Mouse (Mus musculus): ENCODE data around the gene Eif1b.

- TF ChIP-seq CTCF (IDR thresholded peaks at IDR 0.05; ENCODE audit: low read depth, low read length) (no peak), POLR2A (IDR thresholded peaks at IDR 0.05; ENCODE audit: borderline replicate concordance, low read depth, low read length) (no peak)
Measured at GRCm38 (mm10) chr9:120518946-120519345, 26.9 kb downstream of the Eif1b start.

Measured in bone marrow macrophage, adult 2 months (primary cell).